Mouse (Mus musculus) lung, embryonic 14.5 days (tissue): ENCODE measurements around the gene Olfr464. TPM values are rescaled to one million over a fixed set of nuclear protein-coding genes. Genes with fewer than 3 reads are reported as not detected.

Experiments
- ATAC-seq: fragments of 200-750 bp; cut with Nextera tagmentation; 2 replicates; pipeline ENCODE4 v1.8.0; 2017; ENCODE audit warnings: mild to moderate bottlenecking, moderate TSS enrichment, moderate library complexity; ENCODE audit not compliant: insufficient read depth
- DNase-seq: peaks from one replicate; pipeline ENCODE4 v3.0.0-alpha.2; 2015
- H3K27ac ChIP-seq: fragments of 300-500 bp; sonication (generic); 2 replicates; pipeline ENCODE4 v1.5.1; 2014; ENCODE audit warnings: low read depth, mild to moderate bottlenecking, moderate library complexity
- H3K27me3 ChIP-seq: fragments of 300-500 bp; sonication (generic); 2 replicates; pipeline ENCODE4 v1.6.1; 2014; ENCODE audit warnings: low read length, control low read depth; ENCODE audit not compliant: insufficient read depth
- H3K36me3 ChIP-seq: fragments of 300-500 bp; sonication (generic); 2 replicates; pipeline ENCODE4 v1.6.1; 2014; ENCODE audit warnings: control low read depth; ENCODE audit not compliant: insufficient read depth
- H3K4me1 ChIP-seq: fragments of 300-500 bp; sonication (generic); 2 replicates; pipeline ENCODE4 v1.6.1; 2014; ENCODE audit warnings: antibody characterized with exemption, control low read depth; ENCODE audit not compliant: insufficient read depth
- H3K4me2 ChIP-seq: fragments of 300-500 bp; sonication (generic); 2 replicates; pipeline ENCODE4 v1.6.1; 2014; ENCODE audit warnings: mild to moderate bottlenecking
- H3K4me3 ChIP-seq: fragments of 300-500 bp; sonication (generic); 2 replicates; pipeline ENCODE4 v1.5.1; 2014; ENCODE audit warnings: low read depth, low read length
- H3K9ac ChIP-seq: fragments of 300-500 bp; sonication (generic); 2 replicates; pipeline ENCODE4 v1.6.1; 2014
- H3K9me3 ChIP-seq: fragments of 300-500 bp; sonication (generic); 2 replicates; pipeline ENCODE4 v1.6.1; 2016; ENCODE audit warnings: low read depth, low read length, control low read depth
- CTCF ChIP-seq: IDR thresholded peaks from 2 replicates; pipeline ENCODE4 v1.5.1; 2016; ENCODE audit warnings: antibody characterized with exemption, low read depth
- WGBS: fragments of 180-500 bp; shearing (Covaris S2); extraction: QIAGEN DNeasy Blood & Tissue Kit; methylation state at CpG from one replicate; pipeline ENCODE4 v1.1.7; 2014; 5-methylcytosine and 5-hydroxymethylcytosine counted together
- polyA plus RNA-seq: library from polyadenylated mRNA; unstranded; fragments of >200 nt; fragmentation: Nextera tagmentation; extraction: Ambion mirVana; gene quantifications from 2 replicates; pipeline ENCODE4 v1.2.1, GENCODE M21; 2014

The Olfr464 gene
- not detected in 2 replicates for polyA plus RNA-seq

DNA sequence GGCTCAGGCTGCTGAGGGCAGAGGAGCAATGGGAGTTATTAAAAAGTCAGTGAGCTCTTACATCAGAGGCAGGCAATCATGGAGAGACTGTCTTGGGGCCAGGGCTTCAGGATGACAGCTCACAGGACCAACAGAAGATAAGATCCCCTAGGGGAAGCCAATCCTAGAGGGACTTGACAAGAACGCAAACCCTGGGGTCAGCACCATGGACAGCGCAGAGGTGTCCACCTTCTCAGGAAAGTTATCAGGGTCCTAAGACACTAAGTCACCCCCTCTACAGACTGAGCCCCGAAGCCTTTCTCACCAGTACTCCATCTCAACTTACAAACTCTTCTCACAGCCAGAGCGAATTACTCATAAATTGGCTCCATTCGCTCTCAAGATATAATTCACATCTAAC lies at the start of gene Olfr464:
TSS of gene Olfr464 (minus strand) at position 2 of the 400 bp plus-strand sequence.
- no peak for TF ChIP-seq CTCF
- no peaks in the 10 kb centered on the region for H3K9me3 ChIP-seq
- H3K4me3 ChIP-seq, result no peak within 1 kb of the TSS
- H3K4me1 ChIP-seq, result no peaks in the 10 kb centered on the region
- H3K27ac ChIP-seq, result no peak within 1 kb of the TSS
- no peaks in the 10 kb centered on the region for H3K36me3 ChIP-seq
- no peak within 1 kb of the TSS for H3K4me2 ChIP-seq
- WGBS, result 29% methylated on average over 5 of the region's 5 CpGs
- DNase-seq (peak; percentile 81), ATAC-seq (no peak)
- no peak within 1 kb of the TSS for H3K9ac ChIP-seq
- H3K27me3 ChIP-seq, result no peaks in the 10 kb centered on the region

DNA sequence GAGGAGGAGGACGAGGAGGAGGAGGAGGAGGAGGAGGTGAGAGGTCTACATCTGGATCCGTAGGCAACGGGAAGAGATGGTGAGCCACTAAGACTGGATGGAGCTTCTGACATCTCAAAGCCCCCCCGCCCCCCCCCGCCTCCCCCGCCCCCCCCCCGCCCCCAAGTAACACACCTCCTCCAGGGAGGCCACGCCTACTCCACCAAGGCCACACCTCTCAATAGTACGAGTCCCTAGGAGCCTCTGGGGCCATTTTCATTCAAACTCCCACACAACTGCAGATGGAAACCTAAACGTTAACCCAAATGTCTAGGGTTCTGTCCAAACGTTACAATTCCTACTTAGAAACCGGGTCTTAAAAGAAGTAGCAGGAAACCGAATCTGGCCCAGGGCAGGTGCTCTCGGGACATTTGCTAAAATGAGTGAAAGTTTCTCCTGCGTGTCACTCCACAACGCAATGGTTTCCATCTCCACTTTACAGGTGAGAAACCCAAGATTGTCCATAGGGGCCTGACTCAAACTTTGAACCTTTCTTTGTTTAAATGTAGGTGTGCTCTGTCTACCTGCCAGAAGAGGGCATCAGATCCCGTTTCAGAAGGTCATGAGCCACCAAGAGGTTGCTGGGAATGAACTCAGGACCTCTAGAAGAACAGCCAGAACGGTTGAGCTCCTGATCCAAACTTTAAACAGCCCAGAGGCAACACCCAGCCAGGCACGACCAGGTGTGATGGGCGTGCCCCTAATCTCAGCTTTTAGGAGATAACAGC lies 47.8 kb upstream of the Olfr464 start:
- peak overlapping the region; percentile 57 for H3K4me2 ChIP-seq
- TF ChIP-seq CTCF, result no peak; the same call in 1 of the 2 replicates
- H3K27me3 ChIP-seq, result no peaks in the 10 kb centered on the region; the same call in 1 of the 2 replicates
- no peak overlapping the region for H3K27ac ChIP-seq
- H3K4me1 ChIP-seq, result no peaks in the 10 kb centered on the region
- no peak overlapping the region for H3K9ac ChIP-seq
- no peak for ATAC-seq
- no peaks in the 10 kb centered on the region for H3K36me3 ChIP-seq
- H3K9me3 ChIP-seq, result no peaks in the 10 kb centered on the region
- no peak overlapping the region for H3K4me3 ChIP-seq
- DNase-seq, result no peak
- WGBS, result 16% methylated on average over 16 of the region's 20 CpGs

DNA sequence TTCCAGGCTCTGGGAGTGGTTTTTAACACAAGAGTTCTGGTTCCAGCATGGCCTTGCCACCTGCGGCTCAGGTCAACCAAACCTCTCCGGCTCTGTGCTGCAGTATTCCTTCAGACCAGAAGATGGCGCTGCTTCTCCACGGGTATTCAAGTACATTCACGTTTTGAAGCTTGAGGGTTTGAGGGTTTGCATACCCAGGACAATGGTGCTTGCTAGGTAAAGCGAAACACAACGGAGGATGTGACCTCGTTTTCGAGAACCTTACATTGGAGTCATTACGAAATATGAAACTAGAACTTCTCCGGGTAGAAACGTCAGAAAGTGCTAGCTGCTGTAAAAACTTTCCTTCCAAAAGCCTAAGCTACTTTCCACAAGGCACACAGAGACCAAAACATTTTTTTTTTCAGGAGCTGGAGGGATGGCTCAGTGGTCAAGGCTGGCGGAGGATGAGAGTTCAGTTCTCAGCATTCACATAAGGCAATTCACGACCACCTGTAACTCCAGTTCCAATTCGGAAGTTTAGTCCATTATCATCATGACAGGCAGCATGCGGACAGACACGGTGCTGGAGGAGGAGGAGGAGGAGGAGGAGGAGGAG lies 47.0 kb upstream of the Olfr464 start:
- peak overlapping the region; percentile 57 for H3K4me2 ChIP-seq
- H3K9ac ChIP-seq, result no peak overlapping the region
- H3K36me3 ChIP-seq, result no peaks in the 10 kb centered on the region
- no peak overlapping the region for H3K27ac ChIP-seq
- no peaks in the 10 kb centered on the region for H3K4me1 ChIP-seq
- peak overlapping the region; percentile 24 for H3K4me3 ChIP-seq
- ATAC-seq (no peak), DNase-seq (peak; percentile 94)
- H3K9me3 ChIP-seq, result no peaks in the 10 kb centered on the region
- WGBS, result 1% methylated on average over 17 of the region's 17 CpGs
- TF ChIP-seq CTCF, result peak; percentile 98
- no peaks in the 10 kb centered on the region; the same call in 1 of the 2 replicates for H3K27me3 ChIP-seq

DNA sequence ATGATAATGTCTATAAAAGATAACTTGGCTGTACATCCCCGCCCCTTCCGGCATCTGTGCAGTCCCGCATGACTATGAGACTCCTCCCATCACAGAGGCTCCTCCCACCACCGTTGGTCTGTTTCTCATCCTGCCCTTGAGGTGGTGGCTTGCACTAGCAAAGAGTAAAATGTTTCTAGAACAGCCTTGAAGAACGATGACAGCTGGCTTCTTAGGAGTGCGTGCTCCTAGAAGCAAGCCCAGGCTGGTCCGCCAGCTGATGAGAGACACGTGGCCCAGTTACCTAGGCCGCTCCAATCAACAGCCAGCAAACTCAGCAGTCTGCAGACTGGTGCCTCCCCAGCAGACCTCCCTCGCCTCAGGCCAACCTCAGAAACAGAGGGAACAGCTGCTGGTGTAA lies 45.4 kb upstream of the Olfr464 start:
- Histone ChIP-seq H3K27me3 (no peaks in the 10 kb centered on the region; the same call in 1 of the 2 replicates), H3K27ac (no peak overlapping the region), H3K9me3 (no peaks in the 10 kb centered on the region), H3K36me3 (no peaks in the 10 kb centered on the region), H3K4me3 (no peak overlapping the region), H3K4me2 (no peak overlapping the region), H3K4me1 (no peaks in the 10 kb centered on the region), H3K9ac (no peak overlapping the region)
- no peak for TF ChIP-seq CTCF
- DNase-seq (no peak), ATAC-seq (peak; percentile 47; the same call in 1 of the 2 replicates)
- WGBS, result 20% methylated on average over 10 of the region's 10 CpGs

DNA sequence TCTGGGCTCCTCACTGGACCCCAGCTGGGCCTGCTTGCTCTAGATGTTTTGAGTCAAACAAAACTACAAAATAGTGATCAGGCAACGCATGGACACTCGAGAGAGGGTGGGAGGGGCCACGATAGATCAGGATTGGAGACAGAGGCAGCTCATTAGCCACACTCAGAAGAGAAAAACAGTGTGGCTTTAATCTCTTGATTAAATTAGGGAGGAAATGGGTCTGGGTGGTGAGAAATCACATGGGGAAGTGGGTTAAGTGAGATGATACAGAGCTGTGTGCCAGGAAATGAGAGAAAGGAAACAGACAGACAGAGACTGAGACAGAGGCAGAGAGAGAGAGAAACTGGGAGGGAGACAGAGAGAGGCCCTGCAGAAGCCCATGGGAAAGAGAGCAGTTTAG lies 44.5 kb upstream of the Olfr464 start:
- 26% methylated on average over 3 of the region's 3 CpGs for WGBS
- ATAC-seq, result no peak

DNA sequence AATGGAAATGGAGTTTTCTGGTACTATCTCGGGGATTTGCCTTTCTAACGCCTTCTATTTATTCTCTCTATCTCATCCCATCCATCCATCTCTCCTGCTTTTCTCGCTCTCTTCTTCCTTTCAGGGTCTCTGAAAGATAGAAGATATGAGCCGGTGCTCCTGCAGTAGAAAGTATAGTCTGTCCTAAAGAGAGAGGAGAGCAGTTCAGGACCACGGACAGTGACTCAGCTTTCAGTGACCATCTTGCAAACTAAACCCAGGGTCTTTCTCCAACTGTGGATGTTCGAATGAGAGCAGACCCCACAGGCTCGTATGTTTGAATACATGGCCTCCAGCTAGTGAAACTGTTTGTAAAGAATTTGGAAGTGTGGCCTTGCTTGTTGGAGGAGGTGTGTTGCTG lies 36.3 kb upstream of the Olfr464 start:
- H3K9me3 ChIP-seq, result no peaks in the 10 kb centered on the region
- TF ChIP-seq CTCF, result no peak
- no peaks in the 10 kb centered on the region for H3K4me1 ChIP-seq
- H3K4me3 ChIP-seq, result no peak overlapping the region
- peak; percentile 87 for DNase-seq
- whole genome bisulfite sequencing, result 28% methylated on average over 7 of the region's 7 CpGs
- ATAC-seq, result no peak
- H3K27ac ChIP-seq, result no peak overlapping the region
- H3K27me3 ChIP-seq, result no peaks in the 10 kb centered on the region
- H3K4me2 ChIP-seq, result no peak overlapping the region
- no peaks in the 10 kb centered on the region for H3K36me3 ChIP-seq
- H3K9ac ChIP-seq, result no peak overlapping the region

More for the DNA sequence above, 44.5 kb upstream of the Olfr464 start:
- Histone ChIP-seq H3K27ac (no peak overlapping the region), H3K4me3 (no peak overlapping the region), H3K36me3 (no peaks in the 10 kb centered on the region), H3K9ac (no peak overlapping the region), H3K4me1 (no peaks in the 10 kb centered on the region), H3K4me2 (no peak overlapping the region), H3K9me3 (no peaks in the 10 kb centered on the region), H3K27me3 (no peaks in the 10 kb centered on the region; the same call in 1 of the 2 replicates)
- TF ChIP-seq CTCF, result no peak
- no peak for DNase-seq

DNA sequence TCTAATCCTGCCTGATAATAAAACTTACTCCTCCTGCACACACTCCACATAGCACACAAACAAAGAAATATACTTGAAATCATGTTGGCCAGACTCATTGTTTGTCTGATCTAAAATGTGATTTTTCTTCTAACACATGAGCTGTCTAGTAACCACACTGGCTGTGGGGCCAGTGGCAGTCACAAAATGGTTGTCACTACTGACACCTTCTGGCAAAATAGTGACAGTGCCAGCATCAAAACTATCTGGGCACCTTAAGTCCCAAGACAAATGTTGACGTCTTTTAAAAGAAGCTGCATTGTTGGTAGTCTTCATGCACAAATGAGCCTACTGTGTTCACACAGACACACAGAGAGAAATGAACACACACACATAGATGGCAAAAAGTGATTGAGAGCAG lies 34.4 kb upstream of the Olfr464 start:
- Histone ChIP-seq H3K9me3 (no peaks in the 10 kb centered on the region), H3K4me2 (no peak overlapping the region), H3K9ac (no peak overlapping the region), H3K4me1 (no peaks in the 10 kb centered on the region), H3K27me3 (no peaks in the 10 kb centered on the region), H3K36me3 (no peaks in the 10 kb centered on the region), H3K4me3 (no peak overlapping the region), H3K27ac (no peak overlapping the region)
- ATAC-seq (no peak), DNase-seq (peak; percentile 66)
- TF ChIP-seq CTCF, result peak; percentile 52
- 6% methylated on average over 1 of the region's 1 CpGs for WGBS
